Mouse (Mus musculus) forebrain, embryonic 16.5 days (tissue): ENCODE results near the gene Rspo4. TPM values are rescaled to one million over a fixed set of nuclear protein-coding genes. Genes with fewer than 3 reads are reported as not detected.

Experiments used
- ATAC-seq: fragments of 200-750 bp; cut with Nextera tagmentation; 2 replicates; pipeline ENCODE4 v1.8.0; 2017; ENCODE audit warnings: mild to moderate bottlenecking, moderate library complexity
- H3K27ac ChIP-seq: fragments of 300-500 bp; sonication (generic); 2 replicates; pipeline ENCODE4 v1.5.1; 2014; ENCODE audit warnings: low read length, control low read depth
- H3K27me3 ChIP-seq: fragments of 300-500 bp; sonication (generic); replicated peaks from 2 replicates; pipeline ENCODE4 v1.6.1; 2014; ENCODE audit warnings: low read length; ENCODE audit not compliant: control insufficient read depth, insufficient read depth
- H3K36me3 ChIP-seq: fragments of 300-500 bp; sonication (generic); 2 replicates; pipeline ENCODE4 v1.6.1; 2014; ENCODE audit not compliant: control insufficient read depth, insufficient read depth
- H3K4me1 ChIP-seq: fragments of 300-500 bp; sonication (generic); replicated peaks from 2 replicates; pipeline ENCODE4 v1.6.1; 2014; ENCODE audit warnings: low read length; ENCODE audit not compliant: control insufficient read depth, insufficient read depth
- H3K4me2 ChIP-seq: fragments of 300-500 bp; sonication (generic); 2 replicates; pipeline ENCODE4 v1.6.1; 2014; ENCODE audit warnings: mild to moderate bottlenecking, low read length, control low read depth
- H3K4me3 ChIP-seq: fragments of 300-500 bp; sonication (generic); replicated peaks from 2 replicates; pipeline ENCODE4 v1.5.1; 2014; ENCODE audit warnings: mild to moderate bottlenecking, low read length, control low read depth
- H3K9ac ChIP-seq: fragments of 300-500 bp; sonication (generic); replicated peaks from 2 replicates; pipeline ENCODE4 v1.6.1; 2014; ENCODE audit warnings: low read depth, low read length, control low read depth
- H3K9me3 ChIP-seq: fragments of 300-500 bp; sonication (generic); 2 replicates; pipeline ENCODE4 v1.6.1; 2016; ENCODE audit warnings: low read length; ENCODE audit not compliant: control insufficient read depth
- WGBS: fragments of 180-500 bp; shearing (Covaris S2); extraction: QIAGEN DNeasy Blood & Tissue Kit; methylation state at CpG from one replicate; pipeline ENCODE4 v1.1.7; 2014; 5-methylcytosine and 5-hydroxymethylcytosine counted together
- polyA plus RNA-seq: library from polyadenylated mRNA; unstranded; fragments of >200 nt; fragmentation: Nextera tagmentation; extraction: Ambion mirVana; gene quantifications from 2 replicates; pipeline ENCODE4 v1.2.1, GENCODE M21; 2015

The Rspo4 gene
- polyA plus RNA-seq, 1 experiment from 2014 or later: 0.11 TPM

DNA sequence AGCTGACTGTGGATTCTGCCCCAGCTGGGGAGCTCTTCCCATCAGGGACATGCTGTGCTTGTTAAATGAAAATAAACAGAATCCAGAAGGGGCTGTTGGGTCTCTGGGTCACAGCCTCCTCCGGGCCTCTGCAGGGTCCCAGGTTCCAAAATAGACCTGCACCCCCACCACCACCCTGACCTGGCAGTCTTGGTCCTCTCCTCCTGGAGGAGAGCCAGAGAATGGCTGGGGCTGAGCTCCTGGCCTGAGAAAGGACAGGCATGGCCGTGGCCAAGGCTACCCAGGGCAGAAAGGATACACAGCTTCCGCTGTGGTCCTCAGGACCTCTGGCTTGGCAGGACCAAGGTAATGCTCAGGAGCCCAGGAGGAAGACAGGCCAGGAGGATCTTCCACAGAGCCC is 61.9 kb downstream of the Rspo4 start:
- no peak overlapping the region for H3K4me2 ChIP-seq
- H3K4me3 ChIP-seq: no peak overlapping the region
- H3K36me3 ChIP-seq: no peaks in the 10 kb centered on the region
- H3K27me3 ChIP-seq: no peaks in the 10 kb centered on the region
- no peaks in the 10 kb centered on the region for H3K4me1 ChIP-seq
- ATAC-seq: no peak
- H3K9ac ChIP-seq: no peak overlapping the region
- no peaks in the 10 kb centered on the region for H3K9me3 ChIP-seq
- H3K27ac ChIP-seq: no peak overlapping the region
- 64% methylated on average over 3 of the region's 3 CpGs for WGBS

- no peak overlapping the region for H3K27ac ChIP-seq
- no peaks in the 10 kb centered on the region for H3K9me3 ChIP-seq
- no peak for ATAC-seq
- H3K9ac ChIP-seq: no peak overlapping the region
- no peaks in the 10 kb centered on the region for H3K27me3 ChIP-seq
- no peaks in the 10 kb centered on the region for H3K36me3 ChIP-seq
- 83% methylated on average over 2 of the region's 2 CpGs for WGBS
- no peak overlapping the region for H3K4me2 ChIP-seq
- no peaks in the 10 kb centered on the region for H3K4me1 ChIP-seq
- H3K4me3 ChIP-seq: no peak overlapping the region
These were observed 64.3 kb downstream of the Rspo4 start for GRCm38 (mm10) chr2:151907020-151907419.

DNA sequence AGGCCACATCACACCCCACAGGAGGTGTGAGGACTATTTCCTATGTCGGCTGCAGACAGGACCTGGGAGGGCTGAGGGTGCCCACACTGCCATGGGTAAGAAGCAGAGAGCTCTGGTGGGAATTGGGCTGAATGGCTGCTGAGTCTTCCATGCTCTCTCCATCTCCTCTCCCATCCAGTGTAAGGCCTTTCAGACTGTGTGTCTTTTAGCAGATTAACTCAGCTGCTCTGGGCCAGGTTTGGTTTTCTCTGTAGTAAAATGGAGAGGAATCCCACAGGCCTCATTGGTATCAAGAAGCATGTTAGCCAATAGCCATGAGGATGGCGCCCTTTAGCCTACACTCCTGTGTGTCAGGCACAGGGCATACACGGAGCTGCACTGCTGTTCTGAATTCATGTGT is 66.7 kb downstream of the Rspo4 start:
- Histone ChIP-seq H3K4me2 (no peak overlapping the region), H3K27me3 (no peaks in the 10 kb centered on the region), H3K27ac (no peak overlapping the region), H3K4me1 (no peaks in the 10 kb centered on the region), H3K36me3 (no peaks in the 10 kb centered on the region), H3K4me3 (no peak overlapping the region), H3K9ac (no peak overlapping the region), H3K9me3 (no peaks in the 10 kb centered on the region)
- ATAC-seq: no peak
- WGBS: 89% methylated on average over 3 of the region's 3 CpGs

DNA sequence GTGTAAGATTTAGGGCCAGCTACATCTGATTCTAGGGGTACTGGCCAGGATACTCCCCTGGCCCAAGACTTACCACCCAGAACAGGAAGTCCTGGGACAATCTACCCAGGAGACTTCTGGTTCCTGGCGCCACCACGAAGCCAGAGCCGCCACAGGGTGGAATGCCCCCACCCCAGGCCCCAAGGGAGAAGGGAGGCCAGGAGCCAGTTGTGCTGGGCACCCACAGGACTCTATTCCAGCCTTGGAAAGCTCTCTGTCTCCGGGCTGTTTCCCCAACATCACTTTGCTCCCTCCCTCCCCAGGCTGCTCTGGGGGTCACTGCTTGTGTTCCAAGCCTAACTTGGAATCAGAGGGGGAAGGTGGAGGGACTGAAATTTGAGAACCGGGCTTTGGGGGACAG is 67.8 kb downstream of the Rspo4 start:
- 63% methylated on average over 5 of the region's 5 CpGs for WGBS
- H3K4me1 ChIP-seq: no peaks in the 10 kb centered on the region
- no peaks in the 10 kb centered on the region for H3K27me3 ChIP-seq
- H3K36me3 ChIP-seq: no peaks in the 10 kb centered on the region
- no peak overlapping the region for H3K4me2 ChIP-seq
- no peaks in the 10 kb centered on the region for H3K9me3 ChIP-seq
- no peak overlapping the region for H3K9ac ChIP-seq
- H3K4me3 ChIP-seq: no peak overlapping the region
- ATAC-seq: no peak
- no peak overlapping the region for H3K27ac ChIP-seq

- H3K27ac ChIP-seq: no peak within 1 kb of the TSS
- H3K4me3 ChIP-seq: no peak within 1 kb of the TSS
- no peak within 1 kb of the TSS for H3K4me2 ChIP-seq
- no peaks in the 10 kb centered on the region for H3K9me3 ChIP-seq
- H3K4me1 ChIP-seq: no peaks in the 10 kb centered on the region
- H3K36me3 ChIP-seq: no peaks in the 10 kb centered on the region
- H3K9ac ChIP-seq: no peak within 1 kb of the TSS
- H3K27me3 ChIP-seq: no peaks in the 10 kb centered on the region
- 72% methylated on average over 12 of the region's 13 CpGs for WGBS
- no peak for ATAC-seq
These were observed 68.3 kb downstream of the Rspo4 start, which contains the start of gene Angpt4 for GRCm38 (mm10) chr2:151910919-151911500. Gene Angpt4 (plus strand): TSS chr2:151911210.

- Histone ChIP-seq H3K4me2 (no peak overlapping the region), H3K27me3 (no peaks in the 10 kb centered on the region), H3K9ac (no peak overlapping the region), H3K9me3 (no peaks in the 10 kb centered on the region), H3K27ac (no peak overlapping the region), H3K4me1 (no peaks in the 10 kb centered on the region), H3K36me3 (no peaks in the 10 kb centered on the region), H3K4me3 (no peak overlapping the region)
- 83% methylated on average over 3 of the region's 3 CpGs for WGBS
- no peak for ATAC-seq
These were observed 69.0 kb downstream of the Rspo4 start for GRCm38 (mm10) chr2:151911751-151912150.

DNA sequence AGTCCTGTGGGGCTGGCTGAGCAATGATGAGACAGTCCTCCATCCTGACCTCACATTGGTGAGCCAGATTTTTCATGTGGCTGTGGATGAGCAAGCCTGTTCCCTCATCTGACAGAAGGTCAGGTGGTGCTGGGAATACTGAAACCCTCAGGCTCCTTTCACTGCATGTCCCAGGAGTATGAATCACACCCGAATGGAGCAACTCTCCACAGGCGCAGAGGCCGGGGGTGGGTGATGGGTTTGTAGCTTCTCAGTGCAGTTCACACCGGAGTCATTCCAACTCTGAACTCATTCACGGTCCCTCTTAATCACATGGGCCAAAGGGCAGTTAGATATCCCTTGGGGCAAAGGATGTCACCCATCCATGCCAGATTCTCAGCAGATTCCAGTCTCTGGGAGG is 71.4 kb downstream of the Rspo4 start:
- no peak for ATAC-seq
- H3K9ac ChIP-seq: no peak overlapping the region
- WGBS: 88% methylated on average over 5 of the region's 5 CpGs
- no peaks in the 10 kb centered on the region for H3K36me3 ChIP-seq
- H3K27ac ChIP-seq: no peak overlapping the region
- H3K4me2 ChIP-seq: no peak overlapping the region
- H3K9me3 ChIP-seq: no peaks in the 10 kb centered on the region
- no peaks in the 10 kb centered on the region for H3K27me3 ChIP-seq
- H3K4me1 ChIP-seq: no peaks in the 10 kb centered on the region
- no peak overlapping the region for H3K4me3 ChIP-seq

- no peak overlapping the region for H3K4me2 ChIP-seq
- no peaks in the 10 kb centered on the region for H3K9me3 ChIP-seq
- 34% methylated on average over 2 of the region's 2 CpGs for WGBS
- no peak overlapping the region for H3K27ac ChIP-seq
- H3K36me3 ChIP-seq: no peaks in the 10 kb centered on the region
- no peak overlapping the region for H3K4me3 ChIP-seq
- no peaks in the 10 kb centered on the region for H3K4me1 ChIP-seq
- no peak for ATAC-seq
- no peaks in the 10 kb centered on the region for H3K27me3 ChIP-seq
- no peak overlapping the region for H3K9ac ChIP-seq
These were observed 72.4 kb downstream of the Rspo4 start for GRCm38 (mm10) chr2:151915111-151915510.

DNA sequence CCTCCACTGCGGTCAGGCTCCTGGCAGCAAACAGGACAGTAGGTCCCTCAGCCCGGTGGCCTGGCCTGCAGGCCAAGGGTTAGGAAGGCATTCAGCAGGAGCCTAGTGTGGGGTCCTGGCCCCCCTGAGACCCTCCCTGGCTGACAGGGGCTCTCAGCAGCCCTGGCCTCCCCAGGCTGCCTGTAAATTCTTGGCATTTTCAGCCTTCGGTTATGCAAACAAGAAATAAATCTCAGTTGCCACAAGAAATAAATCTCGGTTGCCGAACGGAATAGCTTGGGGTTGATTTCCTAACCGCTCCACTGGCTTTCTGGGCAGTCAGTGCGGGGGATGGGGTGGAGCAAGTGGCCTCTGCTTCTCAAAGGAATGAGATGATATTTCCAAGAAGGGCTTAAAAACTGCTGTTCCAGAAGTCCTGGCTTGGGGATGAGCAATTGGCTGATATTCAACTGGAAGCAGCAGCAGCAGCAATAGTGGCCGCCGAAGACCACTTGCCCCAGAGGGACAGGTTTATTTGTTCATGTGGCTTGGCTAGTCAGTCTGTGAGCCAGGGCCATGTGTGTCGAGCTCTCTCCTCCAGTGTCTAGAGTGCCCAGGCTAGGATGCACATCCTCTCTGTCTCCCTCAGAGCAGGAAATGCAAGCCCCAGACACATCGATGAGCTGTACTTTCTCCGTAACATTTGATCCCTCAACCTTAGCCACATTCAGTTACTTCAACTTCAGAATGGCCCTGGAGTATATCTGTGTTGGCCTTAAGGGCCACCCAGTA is 73.5 kb downstream of the Rspo4 start:
- Histone ChIP-seq H3K4me3 (no peak overlapping the region), H3K9me3 (no peaks in the 10 kb centered on the region), H3K36me3 (no peaks in the 10 kb centered on the region), H3K4me1 (no peaks in the 10 kb centered on the region), H3K27ac (no peak overlapping the region), H3K9ac (no peak overlapping the region), H3K27me3 (no peaks in the 10 kb centered on the region), H3K4me2 (no peak overlapping the region)
- WGBS: 81% methylated on average over 13 of the region's 13 CpGs
- no peak for ATAC-seq
